Mouse (Mus musculus): Measurements from ENCODE around the gene Rpl35.
A peak's percentile ranks its signal among the peaks of the same experiment; 100 is the strongest.
"Not testable (repeated sequence)": the region's sequence is repeated elsewhere in the genome, so short reads cannot be mapped to it uniquely, and the experiment has no call there.

Rpl35 gene

DNA sequence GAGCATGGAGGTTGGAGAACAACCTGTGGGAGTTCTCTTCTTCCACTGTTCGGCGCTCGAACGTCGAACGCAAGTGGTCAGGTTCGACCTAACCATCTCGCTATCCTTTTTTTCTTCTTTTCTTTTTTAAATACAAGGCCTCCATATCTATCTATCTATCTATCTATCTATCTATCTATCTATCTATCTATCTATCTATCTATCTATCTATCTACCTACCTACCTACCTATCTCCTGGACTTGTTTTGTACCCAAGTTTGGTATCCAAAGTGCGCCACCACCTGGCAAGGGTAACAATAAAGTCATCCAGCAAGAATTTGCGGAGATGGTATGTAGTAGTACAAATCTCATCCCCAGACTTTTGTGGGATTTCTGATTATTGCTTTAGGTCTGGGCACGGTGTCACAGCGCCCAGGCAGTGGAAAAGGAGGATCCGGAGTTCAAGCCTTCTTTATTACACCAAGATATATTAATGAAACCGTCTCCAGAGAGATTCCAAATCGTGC, at the start of gene Rpl35:
Rpl35 (minus strand) TSS at position 51 of the 506 bp plus-strand sequence.
- DNase-seq (ENCODE audit: extremely low spot score, low spot score) = peak; percentile 36

DNA sequence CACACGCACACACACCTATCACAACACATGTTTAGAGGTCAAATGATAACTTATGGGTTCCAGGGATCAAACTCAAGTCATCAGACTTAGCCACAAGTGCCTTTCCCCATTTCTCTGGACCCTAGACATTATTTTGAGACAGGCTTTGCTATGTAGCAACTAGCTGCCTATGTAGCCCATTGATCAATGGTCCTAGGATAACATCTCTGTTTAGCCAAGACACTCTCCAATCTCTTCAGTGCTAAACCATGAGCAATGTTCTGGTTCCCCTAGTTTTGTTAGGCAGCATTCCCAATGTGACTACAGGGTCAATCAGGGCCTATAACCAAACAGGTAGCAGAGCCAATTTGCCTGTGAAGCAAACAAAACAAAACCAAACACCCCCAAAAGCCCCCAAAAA, 43.1 kb upstream of the Rpl35 start:
- DNase-seq (ENCODE audit: extremely low spot score, low spot score) = no peak

DNA sequence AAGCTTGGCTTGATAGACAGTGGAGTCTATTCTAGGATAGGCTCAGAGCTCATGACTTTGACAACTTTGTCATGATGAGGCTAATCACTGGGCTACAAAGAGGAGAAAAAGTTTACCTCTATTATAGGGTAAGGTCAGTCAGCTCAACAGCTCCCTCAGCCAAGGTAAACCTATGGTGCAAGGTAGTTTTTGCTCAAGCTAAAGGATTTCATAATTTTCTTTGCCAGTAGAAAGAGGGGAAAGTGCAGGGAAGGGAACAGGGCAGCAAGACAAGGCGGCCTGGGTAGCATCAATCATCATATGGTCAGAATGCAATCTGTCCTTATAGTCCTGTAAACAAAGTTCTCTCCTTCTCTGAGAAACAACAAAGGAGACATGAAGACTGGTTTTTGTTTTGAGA, 34.8 kb upstream of the Rpl35 start:
- DNase-seq (ENCODE audit: extremely low spot score, low spot score) = no peak

DNA sequence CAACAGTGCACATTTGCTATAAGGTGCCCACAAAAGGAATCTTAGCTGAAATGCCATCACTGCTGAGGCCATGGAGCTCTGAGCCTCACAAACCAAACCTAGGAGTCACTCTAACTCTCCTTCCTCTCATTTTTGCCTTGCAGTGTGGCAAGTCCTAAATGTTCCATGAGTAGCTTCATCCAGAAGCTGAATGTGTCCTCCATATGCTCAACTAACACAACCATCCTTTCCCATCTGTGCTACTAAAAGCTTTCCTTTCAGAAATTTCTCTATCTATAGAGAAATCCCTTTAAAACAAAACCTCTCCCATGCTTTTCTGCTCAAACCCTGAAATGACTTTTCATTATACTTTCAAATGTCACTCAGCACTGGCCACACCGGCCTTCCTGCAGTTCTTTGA, 26.2 kb upstream of the Rpl35 start:
- no peak for DNase-seq (ENCODE audit: extremely low spot score, low spot score)

DNA sequence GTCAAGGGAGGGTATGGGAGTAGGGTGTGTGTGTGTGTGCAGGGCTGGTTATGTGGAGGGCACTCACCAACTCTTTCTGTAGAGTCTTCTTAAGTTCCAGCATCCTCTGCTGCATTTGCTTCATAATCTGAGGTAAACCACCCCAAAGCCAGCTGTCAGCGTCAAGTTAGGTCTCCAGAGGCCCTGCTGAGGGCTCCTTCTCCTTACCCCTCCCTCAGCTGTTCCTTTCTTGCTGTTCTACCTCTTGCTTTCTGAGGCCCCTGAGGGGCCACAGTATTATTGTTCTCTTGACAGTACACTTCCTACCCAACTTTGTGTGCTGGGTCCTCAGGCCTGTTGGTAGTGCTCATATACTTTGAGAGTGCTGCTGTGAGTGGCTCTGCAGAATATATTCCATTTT, 14.6 kb upstream of the Rpl35 start:
- DNase-seq (ENCODE audit: extremely low spot score, low spot score) = no peak

DNA sequence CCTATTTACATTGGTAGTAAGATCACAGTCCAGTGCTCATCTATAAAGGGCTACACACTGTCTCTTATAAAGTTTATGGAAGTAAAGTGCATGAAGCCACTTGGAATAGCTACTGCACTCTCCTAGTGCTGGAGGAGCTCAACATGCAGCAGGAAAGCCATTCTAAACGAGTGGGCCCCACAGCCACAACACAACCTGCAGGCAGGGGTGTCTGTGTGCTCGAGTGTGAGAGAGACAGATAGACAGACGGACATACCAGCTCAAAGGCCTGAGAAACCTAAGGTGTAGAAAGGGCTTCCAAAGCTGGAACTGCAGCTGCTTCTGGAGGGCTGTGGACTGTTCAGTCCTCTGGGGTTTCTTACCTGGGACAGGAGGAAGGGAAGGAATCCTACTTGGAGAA, 11.2 kb upstream of the Rpl35 start:
- DNase-seq (ENCODE audit: extremely low spot score, low spot score) = no peak

DNA sequence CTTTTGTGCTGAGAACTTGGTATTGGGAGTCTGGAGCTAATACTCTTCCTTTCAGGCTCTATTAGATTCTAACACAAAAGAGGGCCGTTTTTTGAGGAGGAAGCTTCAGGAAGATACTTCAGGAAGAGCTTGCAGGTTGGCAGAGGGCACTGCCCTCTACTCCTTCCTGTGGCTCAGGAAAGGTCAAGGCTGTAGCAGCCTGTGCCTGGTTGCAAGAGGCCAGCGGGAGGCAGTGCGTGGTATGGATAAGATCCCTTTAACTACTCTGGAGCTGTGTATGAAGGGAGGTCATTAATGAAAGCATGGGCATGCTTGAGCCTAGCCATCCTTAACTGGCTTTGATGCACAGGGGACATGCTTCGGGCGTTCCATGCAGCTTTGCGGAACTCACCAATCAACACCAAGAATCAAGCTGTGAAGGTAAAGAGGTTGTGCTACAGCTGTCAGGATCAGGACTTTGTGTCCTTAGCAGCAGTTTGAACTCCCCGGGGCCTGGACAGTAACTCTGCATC, 7.4 kb upstream of the Rpl35 start:
- DNase-seq (ENCODE audit: extremely low spot score, low spot score) = no peak

DNA sequence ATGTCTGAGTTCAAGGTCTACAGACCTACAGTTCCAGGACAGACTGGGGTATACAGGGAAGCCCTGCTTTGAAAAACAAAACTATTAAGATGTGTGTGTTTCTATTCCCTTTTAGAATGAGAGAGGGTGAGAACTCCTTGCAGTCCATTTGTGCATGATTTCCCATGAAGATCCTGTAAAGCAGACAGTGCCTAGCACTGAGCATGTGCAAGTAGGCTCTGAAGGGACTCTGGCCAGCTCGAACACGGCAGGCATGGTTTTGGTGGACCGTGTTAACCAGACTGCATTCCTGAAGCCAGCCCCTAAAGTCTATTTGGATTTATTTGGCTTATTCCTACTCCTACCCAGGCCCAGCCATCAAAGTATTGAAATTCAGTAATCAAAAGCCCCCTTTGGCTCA, 6.5 kb upstream of the Rpl35 start:
- DNase-seq (ENCODE audit: extremely low spot score, low spot score) = no peak

DNA sequence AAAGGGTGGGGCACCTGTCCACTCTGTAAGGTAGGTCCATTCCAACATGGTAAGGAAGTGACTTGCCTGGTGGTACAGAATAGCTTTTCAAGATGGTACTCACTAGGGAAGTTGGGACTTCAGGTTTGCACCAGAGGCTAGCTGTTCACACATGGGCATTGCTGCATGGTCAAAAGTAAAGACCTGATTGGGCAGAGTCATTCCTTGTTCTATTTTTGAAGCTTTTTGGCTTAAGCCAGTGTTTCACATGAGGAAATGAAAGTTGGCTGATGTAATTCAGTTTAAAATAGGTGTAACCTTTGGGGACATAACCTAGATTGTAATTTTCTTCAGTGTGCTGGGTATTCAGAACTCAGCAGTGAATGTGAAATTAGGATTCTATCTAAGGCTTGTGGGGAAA, 5.8 kb upstream of the Rpl35 start:
- DNase-seq (ENCODE audit: extremely low spot score, low spot score) = no peak

DNA sequence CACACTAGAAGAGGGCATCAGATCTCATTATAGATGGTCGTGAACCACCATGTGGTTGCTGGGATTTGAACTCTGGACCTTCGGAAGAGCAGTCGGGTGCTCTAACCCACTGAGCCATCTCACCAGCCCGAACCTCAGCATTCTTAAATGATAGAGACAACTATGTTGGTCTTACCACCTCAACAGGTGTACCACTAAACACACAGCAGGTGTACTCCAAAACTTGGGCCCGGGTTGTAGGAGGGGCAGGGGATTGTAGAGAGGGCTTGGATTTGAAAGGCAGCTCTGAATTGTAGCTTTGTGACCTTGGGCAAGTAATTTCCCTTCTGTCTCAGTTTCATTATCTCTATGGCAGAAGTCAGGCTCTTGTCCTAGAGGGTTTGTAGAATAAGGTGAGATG, 4.7 kb upstream of the Rpl35 start:
- DNase-seq (ENCODE audit: extremely low spot score, low spot score) = not testable (repeated sequence)

DNA sequence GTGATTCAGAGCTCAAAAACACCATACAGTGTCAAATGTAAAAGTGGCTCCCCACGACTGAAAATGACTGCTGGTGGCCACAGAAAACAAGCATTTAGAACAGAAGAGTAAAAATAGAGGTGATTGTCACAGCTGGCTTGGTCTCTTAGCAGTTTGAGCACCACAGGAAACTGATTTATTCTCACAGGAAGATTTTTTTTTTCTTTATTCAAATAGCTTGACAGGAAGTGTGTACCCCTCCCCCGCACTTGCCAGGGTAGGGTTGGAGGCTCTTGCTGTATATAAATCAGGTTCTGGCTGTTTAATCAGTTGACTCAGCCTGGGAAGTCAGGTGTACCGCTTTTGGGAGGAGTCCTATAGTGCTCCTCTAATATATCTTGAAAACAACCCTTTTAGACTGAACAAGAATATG, 3.5 kb upstream of the Rpl35 start:
- DNase-seq (ENCODE audit: extremely low spot score, low spot score) = no peak

DNA sequence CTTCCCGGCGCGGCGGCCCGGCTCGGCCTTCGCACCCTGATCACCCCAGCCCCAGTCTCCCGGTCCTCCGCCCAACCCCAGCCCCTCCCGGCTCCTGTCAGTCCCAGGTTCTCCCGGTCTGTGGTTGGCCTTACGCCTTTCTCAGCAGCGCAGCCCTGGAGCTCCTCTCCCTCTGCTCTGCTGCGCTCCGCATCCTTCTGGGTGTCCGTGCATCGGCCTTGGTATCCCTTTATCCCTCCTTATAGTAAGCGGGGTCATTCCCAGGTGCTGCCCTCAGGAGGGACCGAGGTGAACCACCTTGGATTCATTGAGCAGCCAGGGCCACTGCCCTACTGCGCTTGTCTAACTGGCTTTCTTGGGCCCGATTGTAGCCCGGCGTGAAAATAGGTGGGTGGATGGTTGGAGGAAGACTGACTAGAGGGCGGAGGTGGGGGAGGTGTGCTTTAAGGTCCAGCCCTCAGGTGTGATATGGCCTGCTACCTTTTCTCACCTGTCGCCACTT, 3.0 kb upstream of the Rpl35 start:
- DNase-seq (ENCODE audit: extremely low spot score, low spot score) = no peak

DNA sequence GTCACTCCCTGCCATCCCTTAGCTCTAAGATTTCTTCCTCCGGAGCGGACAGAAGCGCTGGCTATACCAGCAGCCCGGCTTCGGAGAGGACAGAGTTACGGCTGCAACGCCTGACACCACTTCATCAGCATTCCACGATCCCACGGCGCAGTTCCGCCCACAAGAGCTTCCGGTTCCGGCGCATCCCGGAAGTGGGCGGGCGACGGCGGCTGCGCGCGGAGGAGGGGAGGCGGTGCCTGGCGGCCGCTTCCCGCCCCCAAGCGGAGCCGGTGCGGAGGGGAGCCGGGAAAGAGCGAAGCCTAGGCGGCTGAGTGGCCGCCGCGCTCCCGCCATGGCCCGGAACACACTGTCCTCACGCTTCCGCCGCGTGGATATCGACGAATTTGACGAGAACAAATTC, 2.4 kb upstream of the Rpl35 start:
- DNase-seq (ENCODE audit: extremely low spot score, low spot score) = peak; percentile 97

DNA sequence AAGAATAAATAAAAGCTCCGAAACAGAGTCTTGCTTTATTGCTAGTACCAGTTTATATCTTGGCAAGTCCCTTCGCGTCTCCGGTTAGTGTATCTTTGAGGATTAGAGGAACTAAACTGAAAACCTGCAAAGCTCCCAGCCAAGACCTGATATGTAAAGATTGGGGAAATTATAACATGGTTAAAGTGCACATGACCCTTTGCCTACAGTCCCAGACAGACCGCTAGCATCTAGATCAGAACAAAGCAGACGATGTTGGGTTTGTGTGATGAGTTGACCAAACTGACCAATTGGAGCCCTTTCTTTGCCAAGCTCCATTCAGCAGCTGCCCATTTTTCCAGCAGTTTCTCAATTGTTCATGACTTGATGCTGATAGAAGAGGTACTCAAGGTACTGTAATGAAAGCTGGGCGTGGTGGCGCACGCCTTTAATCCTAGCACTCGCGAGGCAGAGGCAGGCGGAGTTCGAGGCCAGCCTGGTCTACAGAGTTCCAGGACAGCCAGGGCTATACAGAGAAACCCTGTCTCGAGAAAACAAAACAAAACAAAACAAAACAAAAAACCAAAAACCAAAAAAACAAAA, 816 bp upstream of the Rpl35 start:
- no peak for DNase-seq (ENCODE audit: extremely low spot score, low spot score)

DNA sequence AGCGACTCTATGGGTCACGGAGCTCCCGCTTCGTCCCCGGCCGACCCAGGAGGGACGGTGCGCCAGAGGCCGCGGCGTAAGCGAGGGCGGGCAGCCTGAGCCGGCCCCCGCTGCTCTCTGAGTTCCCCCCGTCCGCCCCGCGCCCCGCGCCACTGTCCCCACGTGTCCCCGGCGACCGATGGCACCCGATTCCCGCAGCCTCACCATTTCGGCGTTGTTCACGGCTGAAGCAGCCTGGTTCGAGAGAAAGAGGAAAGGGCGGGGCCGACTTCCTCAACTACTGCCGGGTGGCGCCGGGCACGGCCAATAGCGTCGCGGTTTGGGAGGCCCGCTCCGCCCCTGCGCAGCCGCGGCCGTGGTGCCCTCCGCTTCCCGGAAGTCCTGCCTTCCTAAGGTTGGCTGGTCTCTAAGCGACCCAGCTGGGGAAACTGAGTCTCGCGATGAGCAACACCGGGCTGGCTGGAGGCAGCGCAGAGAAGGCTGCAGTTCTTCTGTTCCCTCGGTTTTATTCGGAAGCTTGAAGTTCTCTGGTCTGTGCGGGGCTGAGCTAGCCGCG, 466 bp downstream of the Rpl35 start, which contains the start of gene Arpc5l:
Arpc5l (plus strand) TSS at position 469 of the 556 bp plus-strand sequence.
- DNase-seq (ENCODE audit: extremely low spot score, low spot score) = peak; percentile 90

DNA sequence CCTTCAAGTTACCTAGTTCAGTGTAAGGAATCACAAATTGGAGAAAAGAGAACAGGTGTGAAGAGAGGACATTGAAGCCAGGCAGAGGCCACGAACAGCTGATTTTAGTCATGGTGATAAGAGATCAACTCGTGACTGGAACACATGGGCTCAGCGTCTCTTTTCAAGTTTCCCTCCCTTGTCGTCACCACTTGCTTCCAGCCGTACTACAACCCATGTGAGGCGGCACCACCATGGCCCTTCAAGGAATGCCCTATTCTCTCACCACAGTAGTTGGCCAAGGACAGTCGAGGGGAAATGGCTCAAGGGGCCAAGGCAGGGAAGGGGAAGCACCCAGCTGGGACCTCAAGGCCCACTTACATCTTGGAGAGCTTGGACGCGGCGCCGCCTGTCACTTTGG, 1.1 kb downstream of the Rpl35 start:
- DNase-seq (ENCODE audit: extremely low spot score, low spot score) = peak; percentile 45

DNA sequence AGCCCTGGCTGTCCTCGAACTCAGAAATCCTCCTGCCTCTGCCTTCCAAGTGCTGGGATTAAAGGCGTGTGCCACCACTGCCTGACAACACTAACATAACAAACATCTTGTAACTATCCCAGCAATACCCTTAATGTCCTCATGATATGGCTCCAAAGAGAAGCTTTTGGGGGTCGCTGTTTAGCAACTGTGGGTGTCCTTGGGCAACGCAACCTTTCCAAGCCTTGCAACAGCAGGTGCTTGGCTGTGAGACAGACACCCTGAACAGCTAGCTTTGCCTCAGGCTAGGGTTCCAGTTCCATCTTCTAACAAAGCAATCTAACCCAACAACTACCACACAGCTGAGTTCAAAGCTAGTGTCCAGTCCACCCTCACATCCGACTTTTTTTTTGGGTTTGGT, 1.9 kb downstream of the Rpl35 start:
- no peak for DNase-seq (ENCODE audit: extremely low spot score, low spot score)

DNA sequence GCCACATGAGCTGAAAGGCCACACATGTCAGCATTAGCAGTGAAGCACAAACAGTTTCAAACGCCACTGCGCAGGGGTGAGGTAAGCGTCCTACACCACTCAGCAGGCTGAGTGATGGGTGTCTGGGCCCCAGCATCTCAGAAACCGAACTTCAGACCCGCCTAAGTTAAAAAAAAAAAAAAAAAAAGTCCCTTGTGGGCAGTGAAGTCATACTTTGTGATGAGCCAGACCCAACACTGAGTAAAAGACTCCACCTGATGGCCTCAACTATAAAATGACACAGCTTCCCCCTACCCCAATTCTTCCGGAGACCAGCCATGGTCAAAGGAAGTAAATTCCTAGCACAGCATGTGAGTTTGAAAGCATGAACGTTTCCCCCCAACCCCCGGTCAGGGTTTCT, 2.3 kb downstream of the Rpl35 start:
- DNase-seq (ENCODE audit: extremely low spot score, low spot score) = no peak

DNA sequence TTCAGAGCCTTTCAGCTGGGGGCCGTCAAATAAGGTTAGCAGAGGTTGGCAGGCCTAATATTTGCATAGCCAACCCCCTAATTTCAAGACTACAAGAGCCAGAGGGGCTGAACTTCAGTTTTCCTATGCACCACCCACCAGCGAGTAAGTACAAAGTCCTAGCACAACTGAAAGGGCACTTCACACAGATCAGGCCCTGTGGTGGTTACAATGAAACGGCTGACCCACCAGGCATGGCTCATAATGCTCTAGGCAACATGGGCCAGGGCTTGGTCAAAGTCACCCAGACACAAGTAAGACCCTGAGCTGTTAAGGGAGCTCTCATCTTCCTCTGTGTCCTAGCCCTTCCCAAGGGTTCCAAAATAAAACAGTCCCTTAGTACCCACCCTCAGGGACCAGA, 3.6 kb downstream of the Rpl35 start:
- no peak for DNase-seq (ENCODE audit: extremely low spot score, low spot score)

DNA sequence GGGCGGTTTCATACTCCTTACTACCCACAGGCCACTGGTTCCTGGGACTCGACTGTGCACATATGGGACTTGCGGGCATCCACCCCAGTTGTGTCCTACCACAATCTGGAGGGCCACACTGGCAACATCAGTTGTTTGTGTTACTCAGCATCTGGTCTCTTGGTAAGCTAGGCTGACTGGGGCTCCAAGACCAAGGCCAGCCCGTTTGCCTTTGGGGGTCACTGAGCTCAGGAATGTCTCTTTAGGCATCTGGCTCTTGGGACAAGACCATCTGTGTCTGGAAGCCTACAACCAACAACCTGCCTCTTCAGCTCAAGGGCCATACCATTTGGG, 4.9 kb downstream of the Rpl35 start:
- DNase-seq (ENCODE audit: extremely low spot score, low spot score) = peak; percentile 18

DNA sequence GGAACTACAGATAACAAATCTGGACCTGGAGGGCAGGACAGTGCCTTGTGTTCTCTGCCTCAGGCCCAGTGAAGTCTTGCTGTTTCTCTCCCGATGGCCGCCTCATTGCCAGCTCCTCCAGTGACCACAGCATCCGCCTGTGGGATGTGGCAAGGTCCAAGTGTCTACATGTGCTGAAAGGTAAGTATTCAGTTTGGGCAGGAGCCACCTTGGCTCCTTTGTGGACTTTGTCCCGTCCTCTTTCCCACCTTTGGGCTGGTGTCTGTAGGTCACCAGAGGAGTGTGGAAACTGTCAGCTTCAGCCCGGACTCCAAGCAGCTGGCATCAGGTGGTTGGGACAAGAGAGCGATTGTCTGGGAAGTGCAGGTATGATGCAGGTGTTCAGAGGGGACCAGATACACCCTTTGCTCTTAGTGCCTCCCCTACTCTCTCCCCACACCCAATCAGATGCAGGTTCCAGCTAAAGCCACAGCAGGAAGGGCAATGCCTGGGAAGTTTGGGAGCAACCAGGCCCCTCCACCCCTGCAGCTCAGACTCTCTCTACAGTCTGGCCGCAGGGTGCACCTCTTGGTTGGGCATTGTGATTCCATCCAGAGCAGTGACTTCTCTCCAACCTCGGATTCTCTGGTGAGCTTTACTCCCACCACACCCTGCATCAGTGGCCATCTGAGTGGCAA, 5.4 kb downstream of the Rpl35 start:
- DNase-seq (ENCODE audit: extremely low spot score, low spot score) = peak; percentile 19

DNA sequence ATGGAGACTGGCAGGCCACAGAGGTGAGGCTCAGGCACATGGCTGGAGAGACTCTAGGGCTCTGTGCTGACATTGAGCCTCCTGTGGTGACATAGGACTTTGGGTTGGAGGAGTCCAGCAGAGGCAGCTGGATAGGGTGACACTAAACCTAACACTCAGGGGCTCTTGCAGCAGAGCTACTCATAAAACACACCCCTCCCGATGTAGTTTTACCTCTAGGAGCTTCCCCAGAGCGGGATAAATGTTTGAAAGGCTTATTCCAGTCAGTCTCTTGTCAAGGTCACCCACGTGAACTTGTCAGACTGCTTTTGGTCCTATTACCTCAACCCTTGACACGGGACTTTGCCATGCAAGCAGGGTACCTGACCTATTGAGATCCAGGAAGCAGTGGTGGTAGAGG, 6.0 kb downstream of the Rpl35 start:
- peak; percentile 20 for DNase-seq (ENCODE audit: extremely low spot score, low spot score)
